Mouse (Mus musculus) liver, adult (tissue): ENCODE data around the gene Fam163b.

Experiments used
- GATA4 ChIP-seq: IDR thresholded peaks from 2 replicates; pipeline ENCODE4 v1.6.1; 2014; ENCODE audit warnings: mild to moderate bottlenecking, low read length; ENCODE audit not compliant: insufficient replicate concordance

Gene Fam163b

DNA sequence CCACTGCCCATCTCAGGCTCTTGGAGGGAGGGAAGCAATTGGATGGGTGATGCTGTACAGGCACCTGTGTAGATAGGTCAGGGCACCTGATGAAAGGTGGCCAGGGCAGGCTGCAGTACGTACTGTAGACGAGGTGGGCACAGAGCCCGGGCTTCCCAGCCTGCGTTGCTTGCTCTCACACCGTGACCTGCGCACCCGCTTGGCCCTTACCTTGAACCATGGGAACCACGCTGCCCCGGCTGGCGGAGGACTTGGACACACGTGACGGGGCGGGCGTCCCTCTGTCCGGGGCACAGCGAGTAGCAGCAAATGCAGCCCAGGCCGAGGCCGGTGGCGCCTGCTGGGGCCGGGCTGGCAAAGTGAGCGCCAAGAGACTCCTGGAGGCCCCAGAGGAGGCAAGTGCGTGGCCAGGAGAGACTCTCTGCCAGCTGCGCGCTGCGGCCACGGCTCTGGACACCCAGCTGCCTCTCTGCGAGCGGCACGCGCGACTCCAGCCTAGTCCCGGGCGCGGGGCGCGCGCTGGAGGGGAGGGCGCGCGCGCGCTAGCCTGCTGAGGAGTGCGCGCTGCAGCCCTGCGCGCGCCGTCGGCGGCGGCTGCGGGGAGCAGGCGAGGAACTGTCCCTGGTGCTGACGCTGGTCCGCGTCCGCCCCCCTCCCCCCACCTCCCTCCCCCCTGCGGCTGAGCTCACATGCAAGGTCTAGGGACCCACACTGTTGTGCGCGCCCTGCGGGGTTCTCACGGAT is at the start of gene Fam163b:
Gene Fam163b, minus strand, starts transcription at position 542 of the 744 bp plus-strand sequence.
- no peak for TF ChIP-seq GATA4

DNA sequence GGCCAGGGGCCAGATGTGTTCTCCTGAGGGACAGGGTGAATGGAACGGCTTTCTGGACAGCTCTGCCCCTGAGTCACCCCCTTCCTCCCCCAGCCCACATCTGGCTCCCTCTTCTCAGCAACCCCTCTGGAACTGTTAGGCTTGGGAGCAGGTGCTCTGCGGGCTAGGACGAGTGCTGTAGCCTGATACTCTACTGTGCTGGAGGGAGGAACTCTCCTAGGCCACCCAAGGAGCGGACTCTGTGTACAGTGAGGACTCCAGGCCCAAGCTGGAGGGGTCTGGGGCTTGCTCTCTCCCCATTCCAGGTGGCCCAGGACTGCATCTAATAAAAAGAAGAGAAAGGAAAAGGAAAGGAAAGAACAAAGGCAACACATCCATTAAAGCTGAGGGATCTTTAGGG is 47.7 kb upstream of the Fam163b start:
- no peak for TF ChIP-seq GATA4

DNA sequence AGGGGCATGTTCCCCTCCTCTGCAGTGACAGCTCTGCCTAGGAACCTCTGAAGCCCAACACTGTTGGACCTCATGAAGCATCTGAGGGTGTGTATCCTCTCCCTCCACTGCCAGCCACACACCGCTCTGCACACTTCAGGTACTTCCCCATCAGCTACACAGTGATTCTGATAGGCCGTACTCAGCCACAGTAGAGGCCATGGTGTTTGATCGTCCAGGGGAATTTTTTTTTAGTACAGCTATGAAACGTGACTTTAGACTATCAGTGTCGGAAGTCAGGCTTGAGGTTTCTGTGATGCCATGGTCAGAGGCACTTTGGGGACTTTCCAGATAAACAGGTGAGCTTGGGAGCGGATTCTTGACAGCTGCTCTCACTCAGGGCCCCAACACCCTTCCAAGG is 45.2 kb upstream of the Fam163b start:
- TF ChIP-seq GATA4: no peak

DNA sequence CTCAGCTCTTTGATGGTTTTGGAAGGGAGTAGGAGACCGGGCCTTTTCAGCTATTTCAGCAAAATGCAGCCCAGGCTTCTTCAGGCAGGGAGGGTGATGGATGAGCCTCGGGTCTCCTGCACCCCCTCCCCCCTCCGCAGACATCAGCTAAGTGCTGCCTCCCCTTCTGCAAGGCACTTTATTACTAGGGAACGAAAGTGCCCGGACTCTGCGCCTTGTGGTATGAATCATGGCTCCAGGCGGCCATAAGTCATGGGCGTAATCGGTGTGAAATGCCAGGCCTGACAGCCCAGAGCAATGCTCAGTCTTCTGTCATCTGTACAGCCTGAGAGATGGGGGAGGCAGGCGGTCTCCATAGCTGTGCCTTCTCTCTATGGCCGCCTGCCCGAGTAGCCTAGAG is 41.4 kb upstream of the Fam163b start:
- no peak for TF ChIP-seq GATA4

DNA sequence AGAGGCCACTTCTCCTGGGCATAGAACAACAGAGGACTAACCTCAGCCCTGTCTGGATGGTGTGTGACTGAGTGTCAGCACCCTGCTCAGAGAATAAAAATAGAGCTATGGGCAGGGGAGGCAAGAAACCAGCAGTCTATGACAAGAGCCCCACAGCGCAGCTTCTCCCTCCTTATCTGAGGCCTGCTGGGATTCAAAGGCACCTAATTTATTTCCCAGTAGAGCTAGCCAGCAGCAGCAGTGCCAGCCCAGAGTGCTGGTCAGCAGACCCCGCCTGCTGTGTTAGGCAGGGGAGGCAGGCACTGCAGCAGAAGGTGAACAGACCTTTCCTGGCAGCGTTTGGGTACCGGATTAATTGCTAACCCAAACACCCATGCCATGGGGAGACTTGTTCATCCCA is 39.6 kb upstream of the Fam163b start:
- no peak for TF ChIP-seq GATA4

DNA sequence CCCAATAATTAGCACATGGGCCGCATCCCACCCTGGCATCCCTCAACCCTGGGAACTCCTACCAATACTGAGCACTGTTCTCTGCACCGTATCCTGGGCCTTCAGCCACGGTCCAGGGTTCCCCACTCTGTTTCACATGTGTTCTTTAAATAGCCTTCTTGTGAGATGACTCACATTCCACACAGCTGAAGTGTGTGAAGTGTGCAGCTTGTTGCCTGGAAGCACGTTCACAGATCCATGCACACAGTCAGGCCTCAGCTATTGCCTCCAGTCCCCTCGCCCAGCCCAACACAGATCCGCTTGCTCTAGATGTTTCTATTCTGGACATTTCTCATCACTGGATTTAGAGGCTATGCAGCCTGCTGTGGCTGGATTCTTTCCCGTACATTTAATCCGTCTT is 36.8 kb upstream of the Fam163b start:
- no peak for TF ChIP-seq GATA4

DNA sequence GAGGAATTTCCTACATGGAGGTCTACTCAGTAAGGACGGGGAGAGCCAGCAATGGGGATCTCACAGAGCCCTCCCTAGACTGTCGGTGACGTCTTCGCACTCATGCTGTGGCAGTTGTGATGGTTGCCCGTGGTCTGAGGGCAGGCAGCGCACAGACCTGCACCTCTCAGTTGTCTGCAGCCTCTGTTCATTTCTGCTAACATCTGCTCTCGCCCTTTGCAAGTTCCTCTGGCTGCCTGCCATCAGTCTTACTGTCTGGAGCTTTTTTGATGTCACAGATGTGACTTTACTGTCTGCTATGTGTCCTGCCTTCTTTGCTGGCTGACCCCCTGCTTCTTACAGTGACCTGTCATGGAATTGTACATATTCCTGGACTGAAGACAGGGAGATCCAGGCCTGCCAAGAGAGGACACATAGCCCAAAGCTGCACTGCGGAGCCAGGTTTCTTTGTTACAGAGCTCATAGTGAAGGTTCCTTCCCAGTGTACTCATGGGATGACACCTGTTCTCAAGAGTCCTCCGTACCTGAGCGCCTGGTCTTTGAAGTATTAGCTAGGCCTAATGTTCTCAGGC is 33.5 kb upstream of the Fam163b start:
- TF ChIP-seq GATA4: no peak

DNA sequence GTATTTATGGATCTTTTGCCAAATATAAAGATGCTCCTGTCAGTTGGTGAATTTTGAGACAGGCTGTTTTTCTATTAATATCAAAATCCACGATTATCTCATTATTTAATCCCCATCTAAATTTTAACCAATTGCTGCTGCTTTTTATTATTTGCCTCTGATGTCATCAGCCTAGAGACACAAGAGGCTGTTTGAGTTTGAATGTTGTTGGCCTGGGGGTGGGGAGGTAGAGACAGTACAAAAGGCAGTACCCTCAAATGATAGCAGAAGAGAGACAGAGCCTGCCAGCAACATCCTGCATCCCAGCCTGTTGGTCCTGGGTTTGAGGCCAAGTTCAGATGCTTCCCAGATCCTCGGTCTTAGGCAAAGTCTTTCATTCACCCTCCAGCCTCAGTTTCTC is 32.0 kb upstream of the Fam163b start:
- TF ChIP-seq GATA4: no peak

DNA sequence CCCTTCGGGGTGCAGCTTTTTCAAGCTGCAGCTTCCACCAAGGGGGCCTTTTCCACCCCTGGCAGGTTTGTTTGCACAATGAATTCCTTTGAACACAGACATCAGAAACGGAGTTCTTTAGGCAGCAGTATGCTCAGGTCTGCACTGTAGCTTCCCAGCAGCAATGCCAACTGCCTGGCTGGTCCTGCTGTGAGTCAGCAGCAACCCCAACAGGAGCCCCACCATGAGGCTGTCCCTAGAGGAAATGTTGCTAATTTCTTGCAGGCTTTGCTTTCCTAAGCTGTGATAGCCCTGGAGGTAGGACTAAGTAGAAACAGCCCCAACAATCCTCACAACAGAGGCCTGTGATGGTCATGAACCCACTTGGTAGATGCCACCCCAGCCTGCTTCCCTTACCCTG is 24.7 kb upstream of the Fam163b start:
- TF ChIP-seq GATA4: no peak

DNA sequence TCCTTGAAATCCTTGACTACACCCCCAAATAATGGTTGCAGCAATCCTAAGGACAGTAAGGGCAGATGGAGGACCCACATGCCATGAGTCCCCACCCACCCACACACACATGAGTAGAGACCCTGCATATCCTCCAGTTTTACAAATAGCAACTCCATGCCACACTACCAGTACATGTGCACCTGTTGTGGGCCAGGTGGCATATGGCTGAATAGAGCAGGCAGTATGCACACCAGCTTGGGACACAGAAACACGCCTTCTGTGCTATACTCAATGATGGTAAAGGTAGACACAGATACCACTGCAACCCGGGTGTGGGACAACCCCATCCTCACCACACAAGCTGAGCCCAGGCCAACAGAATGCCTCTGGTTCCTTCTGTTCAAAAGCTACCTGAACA is 23.8 kb upstream of the Fam163b start:
- no peak for TF ChIP-seq GATA4

DNA sequence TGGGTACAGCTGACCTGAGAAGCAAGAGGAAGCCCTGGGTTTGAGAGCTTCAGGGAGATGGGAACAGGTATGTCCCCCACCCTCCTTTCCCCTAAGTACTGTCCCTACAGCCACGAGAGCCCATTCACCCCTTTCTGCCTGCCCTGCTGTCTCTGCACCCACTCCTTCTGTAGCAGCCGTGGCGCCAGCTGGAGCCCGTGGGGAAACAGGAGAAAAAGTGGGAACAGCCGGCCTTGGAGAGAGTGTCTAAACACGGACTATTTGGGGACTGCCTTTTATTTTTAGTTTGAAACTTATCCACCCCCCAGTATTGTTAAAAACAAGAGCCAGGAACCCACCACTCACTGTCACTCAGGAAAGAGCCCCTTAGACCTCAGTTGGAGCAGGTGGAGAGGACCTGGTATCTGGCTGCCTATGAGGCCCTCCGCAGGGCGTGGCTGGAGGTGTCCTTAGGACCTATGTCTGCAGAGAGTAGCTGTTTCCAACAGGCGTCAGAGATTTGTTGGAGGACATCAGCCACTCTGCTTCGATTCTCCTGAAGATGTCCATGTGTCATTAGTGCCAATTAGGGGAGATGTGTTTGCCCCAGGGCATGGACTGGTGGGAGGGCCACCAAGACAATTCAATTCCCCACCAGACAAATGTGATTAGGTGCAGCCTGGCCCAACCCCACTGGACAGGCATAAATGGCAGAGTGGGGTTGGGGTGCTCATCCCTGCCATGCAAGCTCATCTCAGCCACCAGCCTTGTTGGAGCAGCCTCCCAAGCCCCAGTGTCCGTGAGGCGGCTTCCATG is 22.7 kb upstream of the Fam163b start, which contains the start of gene Dbh:
Gene Dbh, plus strand, starts transcription at position 438 of the 795 bp plus-strand sequence.
- TF ChIP-seq GATA4: no peak

DNA sequence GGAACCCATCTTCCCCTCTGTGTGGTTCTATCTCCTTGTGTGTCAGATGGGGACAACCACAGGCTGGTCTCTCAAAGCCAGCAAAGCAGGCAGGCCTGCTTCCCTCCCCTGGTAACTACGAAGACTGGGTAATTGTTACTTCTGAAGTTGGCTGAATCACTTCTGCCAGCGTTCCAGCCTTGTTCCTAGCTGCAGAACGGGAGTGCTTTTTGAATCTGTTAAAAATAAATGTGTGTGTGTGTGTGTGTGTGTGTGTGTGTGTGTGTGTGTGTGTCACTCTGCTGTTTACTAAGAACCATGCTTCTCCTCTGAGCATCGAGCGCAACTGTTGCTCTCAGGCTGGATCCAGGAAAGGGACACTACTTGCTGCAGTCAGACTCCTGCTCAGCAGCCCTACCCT is 21.6 kb upstream of the Fam163b start:
- TF ChIP-seq GATA4: no peak

DNA sequence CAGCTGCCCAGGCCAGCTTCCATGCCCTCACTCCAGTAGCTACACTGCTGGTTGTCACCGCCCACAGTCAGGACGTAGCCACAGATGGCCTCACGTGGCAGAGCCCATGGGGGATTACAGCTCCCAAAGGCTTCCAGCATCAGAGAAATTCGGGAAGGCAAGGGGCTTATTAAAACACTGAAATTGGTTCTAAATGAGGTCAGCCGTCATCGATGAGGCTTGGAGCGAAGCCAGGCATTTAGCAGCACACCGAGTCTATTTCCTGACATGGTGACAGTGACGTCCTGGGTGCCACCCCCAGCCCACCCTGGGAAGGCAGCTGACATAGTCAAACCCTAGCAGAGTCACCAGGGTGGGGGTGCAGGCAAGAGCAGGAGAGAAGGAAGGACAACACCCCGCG is 20.4 kb upstream of the Fam163b start:
- TF ChIP-seq GATA4: no peak

DNA sequence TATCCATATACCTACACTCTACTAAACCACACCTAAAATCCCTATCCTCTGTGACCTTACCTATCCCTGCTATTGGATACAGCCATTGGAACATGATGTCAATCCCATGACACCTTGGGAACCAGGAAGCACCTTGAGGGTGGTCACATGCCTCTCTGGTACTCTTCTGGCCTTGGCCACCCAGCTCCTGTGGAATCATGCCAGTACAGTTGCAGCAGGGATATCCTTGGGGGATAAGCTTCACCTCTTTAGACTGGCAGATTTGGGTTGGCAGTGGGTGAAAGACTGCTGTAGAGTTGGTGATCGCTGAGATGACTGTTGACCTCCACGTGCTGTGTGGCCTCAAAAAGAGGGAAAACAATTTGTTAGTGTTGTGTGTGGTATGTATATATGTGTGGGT is 19.2 kb upstream of the Fam163b start:
- no peak for TF ChIP-seq GATA4

DNA sequence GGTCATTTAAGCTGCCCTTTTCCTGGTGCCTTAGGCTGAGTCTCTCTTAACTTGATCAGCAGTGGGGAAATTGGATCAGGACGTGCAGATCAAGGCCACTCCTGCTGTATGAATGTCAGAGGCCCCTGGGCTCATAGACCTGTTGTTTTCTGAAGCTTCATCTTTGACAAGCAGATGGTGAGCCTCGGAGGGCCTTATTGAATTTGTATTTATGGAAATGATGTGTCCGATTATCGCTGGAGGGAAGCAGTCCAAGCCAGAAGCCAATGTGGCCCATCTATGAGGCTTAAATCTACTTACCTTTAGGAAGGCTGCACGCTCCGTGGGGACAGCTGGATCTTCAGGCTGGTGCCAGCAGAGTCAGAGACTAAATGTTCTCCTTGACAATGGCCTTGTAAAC is 14.3 kb upstream of the Fam163b start:
- TF ChIP-seq GATA4: no peak
